Mouse (Mus musculus) embryonic facial prominence, embryonic 10.5 days (tissue): ENCODE results near the gene Prr30. TPM values are rescaled to one million over a fixed set of nuclear protein-coding genes. Genes with fewer than 3 reads are reported as not detected.
"Not testable (repeated sequence)": the region's sequence is repeated elsewhere in the genome, so short reads cannot be mapped to it uniquely, and the experiment has no call there.

Source experiments
- DNase-seq: peaks from one replicate; pipeline ENCODE4 v3.0.0-alpha.2; 2017; ENCODE audit warnings: low spot score
- H3K27ac ChIP-seq: fragments of 300-500 bp; sonication (generic); replicated peaks from 2 replicates; pipeline ENCODE4 v1.5.1; 2016; ENCODE audit warnings: mild to moderate bottlenecking
- H3K27me3 ChIP-seq: fragments of 300-500 bp; sonication (generic); replicated peaks from 2 replicates; pipeline ENCODE4 v1.6.1; 2016; ENCODE audit warnings: low read depth, mild to moderate bottlenecking; ENCODE audit not compliant: poor library complexity, severe bottlenecking
- H3K36me3 ChIP-seq: fragments of 300-500 bp; sonication (generic); replicated peaks from 2 replicates; pipeline ENCODE4 v1.6.1; 2016; ENCODE audit warnings: mild to moderate bottlenecking, moderate library complexity
- H3K4me1 ChIP-seq: fragments of 300-500 bp; sonication (generic); 2 replicates; pipeline ENCODE4 v1.6.1; 2016
- H3K4me3 ChIP-seq: fragments of 300-500 bp; sonication (generic); 2 replicates; pipeline ENCODE4 v1.5.1; 2016; ENCODE audit warnings: mild to moderate bottlenecking, moderate library complexity
- H3K9me3 ChIP-seq: fragments of 300-500 bp; sonication (generic); 2 replicates; pipeline ENCODE4 v1.6.1; 2016; ENCODE audit warnings: mild to moderate bottlenecking
- WGBS: fragments of 180-500 bp; shearing (Covaris S2); methylation state at CpG from one replicate; pipeline ENCODE4 v1.1.7; 2016; 5-methylcytosine and 5-hydroxymethylcytosine counted together
- polyA plus RNA-seq: library from polyadenylated mRNA; unstranded; fragments of >200 nt; fragmentation: Nextera tagmentation; extraction: Ambion mirVana; gene quantifications from 2 replicates; pipeline ENCODE4 v1.2.1, GENCODE M21; 2016

Gene Prr30
- not detected in 2 replicates for polyA plus RNA-seq

DNA sequence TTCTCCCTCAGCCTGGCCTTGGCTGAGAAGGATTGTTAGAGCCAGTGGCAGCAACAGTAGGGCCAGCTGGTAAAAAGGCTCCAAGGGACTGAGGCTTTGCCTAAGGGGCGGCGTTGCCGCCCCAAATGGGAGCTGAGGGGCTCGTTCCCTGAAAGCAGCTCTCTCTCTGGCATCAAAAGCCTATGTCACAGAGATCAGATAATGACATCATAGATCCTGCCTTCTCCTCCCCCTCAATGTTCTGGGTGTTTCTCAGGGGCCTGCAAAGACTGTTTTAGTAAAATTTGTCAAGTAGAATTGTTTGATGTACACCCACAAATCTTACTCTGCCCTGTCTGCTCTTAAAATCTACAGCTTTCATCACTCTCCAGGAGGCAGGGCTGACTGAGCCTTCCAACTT lies at the start of gene Prr30:
Gene Prr30 (minus strand): TSS at position 101 of the 400 bp plus-strand sequence.
- no peak within 1 kb of the TSS for H3K4me3 ChIP-seq
- no peaks in the 10 kb centered on the region for H3K9me3 ChIP-seq
- no peaks in the 10 kb centered on the region for H3K4me1 ChIP-seq
- no peak within 1 kb of the TSS for H3K27ac ChIP-seq
- DNase-seq, result no peak
- no peaks in the 10 kb centered on the region for H3K27me3 ChIP-seq
- 72% methylated on average over 4 of the region's 4 CpGs for WGBS
- H3K36me3 ChIP-seq, result no peaks in the 10 kb centered on the region

- Histone ChIP-seq H3K9me3 (peaks cover 2% of the 10 kb centered on the region; the same call in 1 of the 2 replicates), H3K27me3 (no peaks in the 10 kb centered on the region), H3K27ac (no peak overlapping the region), H3K4me3 (no peak overlapping the region), H3K4me1 (no peaks in the 10 kb centered on the region), H3K36me3 (no peaks in the 10 kb centered on the region)
- WGBS, result 87% methylated on average over 3 of the region's 3 CpGs
- no peak for DNase-seq
Observed at GRCm38 (mm10) chr14:101246793-101247192, 46.7 kb upstream of the Prr30 start.

- DNase-seq, result no peak
- Histone ChIP-seq H3K9me3 (peaks cover 2% of the 10 kb centered on the region; the same call in 1 of the 2 replicates), H3K27ac (no peak overlapping the region), H3K4me3 (no peak overlapping the region), H3K27me3 (no peaks in the 10 kb centered on the region), H3K4me1 (no peaks in the 10 kb centered on the region), H3K36me3 (no peaks in the 10 kb centered on the region)
- WGBS, result 67% methylated on average over 7 of the region's 7 CpGs
Observed at GRCm38 (mm10) chr14:101245706-101246105, 45.6 kb upstream of the Prr30 start.

GRCm38 (mm10) chr14:101244441-101244840 lies 44.3 kb upstream of the Prr30 start:
- WGBS, result 86% methylated on average over 3 of the region's 3 CpGs
- not testable (repeated sequence) for DNase-seq, H3K4me1 ChIP-seq, H3K9me3 ChIP-seq, H3K4me3 ChIP-seq, H3K27me3 ChIP-seq, H3K27ac ChIP-seq, H3K36me3 ChIP-seq

DNA sequence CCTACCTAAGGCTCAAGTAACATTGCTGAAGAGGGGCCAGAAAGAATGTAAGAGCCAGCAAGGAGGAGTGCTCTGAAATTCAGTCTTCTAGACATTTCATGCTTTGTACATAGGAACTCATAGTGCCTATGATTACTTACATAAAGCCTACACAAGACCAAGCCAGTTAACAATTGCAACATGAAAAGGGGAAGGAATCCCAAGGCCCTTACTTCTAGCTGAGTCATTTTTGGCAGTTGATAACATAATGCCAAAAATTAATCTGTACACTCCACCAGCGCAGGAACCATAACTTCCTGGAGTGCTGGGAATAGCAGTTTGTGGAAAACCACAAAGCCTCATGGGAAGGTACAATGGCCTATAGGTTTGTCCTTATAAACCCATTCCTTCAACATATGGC lies 37.8 kb upstream of the Prr30 start:
- Histone ChIP-seq H3K27me3 (no peaks in the 10 kb centered on the region), H3K4me1 (no peaks in the 10 kb centered on the region), H3K36me3 (no peaks in the 10 kb centered on the region), H3K27ac (no peak overlapping the region), H3K4me3 (no peak overlapping the region), H3K9me3 (no peaks in the 10 kb centered on the region)
- DNase-seq, result no peak
- WGBS, result 91% methylated on average over 1 of the region's 1 CpGs

DNA sequence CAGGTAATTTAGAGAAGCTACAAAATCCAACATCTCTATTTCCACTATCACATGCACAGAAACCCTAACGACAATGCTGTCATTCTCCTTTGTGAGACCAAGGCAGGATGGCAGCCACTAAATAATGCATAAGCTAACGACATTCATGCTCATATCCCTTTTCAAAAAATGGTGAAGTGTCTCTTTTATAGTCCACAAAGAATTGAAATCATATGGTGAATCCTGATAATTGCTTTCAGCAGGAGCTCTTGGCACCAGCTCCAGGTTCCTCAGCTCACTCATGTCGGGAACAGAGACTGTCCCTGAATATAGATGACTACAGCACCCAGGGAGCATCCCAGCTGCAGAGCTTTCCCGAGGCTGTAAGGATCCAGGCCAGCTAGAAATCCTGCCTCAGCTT lies 28.9 kb upstream of the Prr30 start:
- Histone ChIP-seq H3K4me3 (no peak overlapping the region), H3K27me3 (no peaks in the 10 kb centered on the region), H3K4me1 (no peaks in the 10 kb centered on the region), H3K36me3 (no peaks in the 10 kb centered on the region), H3K27ac (no peak overlapping the region), H3K9me3 (no peaks in the 10 kb centered on the region)
- WGBS, result 64% methylated on average over 4 of the region's 4 CpGs
- no peak for DNase-seq

- no peaks in the 10 kb centered on the region for H3K27me3 ChIP-seq
- no peaks in the 10 kb centered on the region for H3K9me3 ChIP-seq
- no peak overlapping the region for H3K4me3 ChIP-seq
- no peaks in the 10 kb centered on the region for H3K36me3 ChIP-seq
- H3K4me1 ChIP-seq, result no peaks in the 10 kb centered on the region
- no peak overlapping the region for H3K27ac ChIP-seq
- 81% methylated on average over 8 of the region's 8 CpGs for WGBS
- no peak for DNase-seq
Observed at GRCm38 (mm10) chr14:101222319-101222718, 22.2 kb upstream of the Prr30 start.

- H3K36me3 ChIP-seq, result no peaks in the 10 kb centered on the region
- no peaks in the 10 kb centered on the region for H3K27me3 ChIP-seq
- no peak for DNase-seq
- 92% methylated on average over 4 of the region's 4 CpGs for WGBS
- H3K4me1 ChIP-seq, result no peaks in the 10 kb centered on the region
- H3K9me3 ChIP-seq, result no peaks in the 10 kb centered on the region
- H3K27ac ChIP-seq, result no peak overlapping the region
- H3K4me3 ChIP-seq, result no peak overlapping the region
Observed at GRCm38 (mm10) chr14:101172258-101172657, 27.9 kb downstream of the Prr30 start.
